Mouse (Mus musculus) C2C12 (cell line): Measurements from ENCODE around the gene Lgr6. TPM values are rescaled to one million over a fixed set of nuclear protein-coding genes. Genes with fewer than 3 reads are reported as not detected.

Experiments used
- H3K27me3 ChIP-seq: one replicate; pipeline ENCODE4 v1.6.1; 2011; ENCODE audit not compliant: control insufficient read depth, insufficient read depth, insufficient read length
- H3K36me3 ChIP-seq: one replicate; pipeline ENCODE4 v1.6.1; 2011; ENCODE audit not compliant: control insufficient read depth, insufficient read depth
- H3K4me3 ChIP-seq: one replicate; pipeline ENCODE4 v1.5.1; 2011; ENCODE audit warnings: mild to moderate bottlenecking, control low read depth; ENCODE audit not compliant: poor library complexity, insufficient read depth, severe bottlenecking
- H3K79me2 ChIP-seq: one replicate; pipeline ENCODE4 v1.6.1; 2011; ENCODE audit not compliant: control insufficient read depth, insufficient read depth
- H3K79me3 ChIP-seq: one replicate; pipeline ENCODE4 v1.6.1; 2011; ENCODE audit warnings: low read depth, control low read depth
- H3ac ChIP-seq: one replicate; pipeline ENCODE3; 2011; ENCODE audit warnings: low read depth; ENCODE audit not compliant: control insufficient read depth, insufficient read length
- CEBPB ChIP-seq: IDR thresholded peaks from one replicate; pipeline ENCODE4 v1.6.1; 2011; ENCODE audit warnings: low read depth, mild to moderate bottlenecking, control low read depth, moderate library complexity
- CTCF ChIP-seq: IDR thresholded peaks from one replicate; pipeline ENCODE4 v1.5.1; 2011; ENCODE audit not compliant: control insufficient read depth, insufficient read depth, insufficient read length
- FOSL1 ChIP-seq: IDR thresholded peaks from one replicate; pipeline ENCODE4 v1.8.0; 2011; ENCODE audit warnings: mild to moderate bottlenecking, low read length; ENCODE audit not compliant: poor library complexity, insufficient read depth, severe bottlenecking
- MAX ChIP-seq: IDR thresholded peaks from one replicate; pipeline ENCODE4 v1.6.1; 2011; ENCODE audit warnings: mild to moderate bottlenecking, control low read depth
- MYOD1 ChIP-seq: IDR thresholded peaks from one replicate; pipeline ENCODE4 v1.6.1; 2011; ENCODE audit warnings: low read depth; ENCODE audit not compliant: control insufficient read depth, insufficient read length
- MYOG ChIP-seq: IDR thresholded peaks from one replicate; pipeline ENCODE4 v1.6.1; 2011; ENCODE audit not compliant: control insufficient read depth, insufficient read length; ENCODE audit errors: extremely low read depth
- USF1 ChIP-seq: IDR thresholded peaks from one replicate; pipeline ENCODE4 v1.6.1; 2011; ENCODE audit warnings: low read depth, mild to moderate bottlenecking, control low read depth, moderate library complexity
- polyA plus RNA-seq: library from polyadenylated mRNA; unstranded; fragments of >200 nt; fragmentation: generic; extraction: Trizol; gene quantifications from one replicate; pipeline ENCODE4 v1.2.1, GENCODE M21; 2012; ENCODE audit warnings: missing spikeins

Lgr6 gene
- polyA plus RNA-seq, 1 experiment, result 32.9 TPM

- Histone ChIP-seq H3K4me3 (no peak overlapping the region), H3ac (no peak overlapping the region), H3K27me3 (no peaks in the 10 kb centered on the region)
Measured at GRCm38 (mm10) chr1:135020970-135021369, 84.1 kb downstream of the Lgr6 start.

DNA sequence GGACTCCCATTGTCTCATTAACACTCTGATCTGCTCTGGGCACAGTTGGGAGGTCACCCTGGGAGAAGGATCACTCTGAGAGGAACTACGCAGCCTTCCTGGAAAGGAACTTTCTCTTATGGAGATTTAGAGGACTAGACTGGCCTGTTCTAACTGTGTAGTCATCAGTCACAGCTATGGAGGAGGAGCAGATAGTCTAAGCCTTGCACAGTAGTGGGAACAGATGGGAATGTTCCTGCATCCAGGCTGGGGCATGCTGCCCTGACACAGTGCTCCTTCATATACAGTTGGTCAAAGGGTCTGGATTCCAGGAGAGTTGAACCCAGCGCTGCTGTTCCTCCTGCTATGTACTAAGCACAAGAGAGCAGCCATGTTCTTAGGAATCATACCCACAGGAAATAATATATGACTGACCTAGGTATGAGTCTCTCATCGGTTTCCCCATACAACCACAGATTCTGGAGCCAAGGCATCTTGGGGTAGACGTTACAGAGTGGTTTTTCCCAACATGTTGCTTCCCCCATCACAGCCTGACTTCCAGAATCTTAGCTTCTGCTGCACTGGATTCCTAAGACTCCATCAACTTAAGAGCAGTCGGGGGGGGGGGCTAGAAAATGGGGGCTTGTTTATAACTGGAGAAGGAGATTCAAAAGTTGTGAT, 84.7 kb downstream of the Lgr6 start:
- Histone ChIP-seq H3K79me2 (no peaks in the 10 kb centered on the region), H3ac (no peak overlapping the region), H3K79me3 (no peaks in the 10 kb centered on the region), H3K36me3 (peaks cover 20% of the 10 kb centered on the region), H3K27me3 (no peaks in the 10 kb centered on the region), H3K4me3 (no peak overlapping the region)
- no peak for TF ChIP-seq FOSL1
- no peak for TF ChIP-seq USF1
- TF ChIP-seq CEBPB, result peak; percentile 7
- no peak for TF ChIP-seq MYOD1
- TF ChIP-seq MAX, result no peak
- TF ChIP-seq MYOG, result no peak
- TF ChIP-seq CTCF, result no peak

More at GRCm38 (mm10) chr1:135020970-135021369, 84.1 kb downstream of the Lgr6 start:
- no peak for TF ChIP-seq USF1
- TF ChIP-seq CTCF, result no peak
- peak; percentile 38 for TF ChIP-seq MAX
- TF ChIP-seq FOSL1, result peak; percentile 35
- no peak for TF ChIP-seq CEBPB
- no peak for TF ChIP-seq MYOG
- TF ChIP-seq MYOD1, result peak; percentile 86
- Histone ChIP-seq H3K79me2 (no peaks in the 10 kb centered on the region), H3K79me3 (no peaks in the 10 kb centered on the region), H3K36me3 (peaks cover 20% of the 10 kb centered on the region)

DNA sequence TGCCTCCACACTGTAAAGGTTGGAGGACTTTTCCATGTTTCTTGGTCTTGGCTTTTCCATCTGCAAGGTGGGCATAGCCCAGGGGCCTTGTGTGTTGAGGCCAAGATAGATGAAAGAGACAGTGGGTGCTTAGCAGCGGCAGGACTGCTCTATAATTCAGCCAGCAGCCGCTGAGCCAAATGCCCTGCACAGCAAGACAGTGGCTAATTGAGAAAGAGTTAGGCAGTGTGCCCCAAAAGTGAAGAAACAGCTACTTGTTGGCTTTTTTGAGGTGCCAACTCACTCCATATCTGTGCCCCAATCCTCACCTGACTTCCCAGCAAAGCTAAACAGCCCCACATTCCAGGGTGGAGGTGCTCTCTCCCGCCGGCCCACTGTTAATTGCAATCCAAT, 85.3 kb downstream of the Lgr6 start:
- no peaks in the 10 kb centered on the region for H3K79me3 ChIP-seq
- TF ChIP-seq MAX (no peak), CEBPB (no peak), USF1 (no peak), CTCF (no peak), FOSL1 (no peak), MYOG (no peak), MYOD1 (no peak)
- no peaks in the 10 kb centered on the region for H3K79me2 ChIP-seq
- H3K36me3 ChIP-seq, result peaks cover 20% of the 10 kb centered on the region
- no peaks in the 10 kb centered on the region for H3K27me3 ChIP-seq
- H3K4me3 ChIP-seq, result no peak overlapping the region
- H3ac ChIP-seq, result no peak overlapping the region

GRCm38 (mm10) chr1:135019087-135019774, 85.8 kb downstream of the Lgr6 start:
- H3K79me2 ChIP-seq, result no peaks in the 10 kb centered on the region
- peak overlapping the region; percentile 2 for H3ac ChIP-seq
- H3K27me3 ChIP-seq, result no peaks in the 10 kb centered on the region
- TF ChIP-seq CTCF (no peak), MYOG (no peak), CEBPB (peak; percentile 70), FOSL1 (no peak), USF1 (no peak), MYOD1 (peak; percentile 47), MAX (peak; percentile 55)
- H3K36me3 ChIP-seq, result peaks cover 18% of the 10 kb centered on the region
- H3K79me3 ChIP-seq, result no peaks in the 10 kb centered on the region
- no peak overlapping the region for H3K4me3 ChIP-seq

DNA sequence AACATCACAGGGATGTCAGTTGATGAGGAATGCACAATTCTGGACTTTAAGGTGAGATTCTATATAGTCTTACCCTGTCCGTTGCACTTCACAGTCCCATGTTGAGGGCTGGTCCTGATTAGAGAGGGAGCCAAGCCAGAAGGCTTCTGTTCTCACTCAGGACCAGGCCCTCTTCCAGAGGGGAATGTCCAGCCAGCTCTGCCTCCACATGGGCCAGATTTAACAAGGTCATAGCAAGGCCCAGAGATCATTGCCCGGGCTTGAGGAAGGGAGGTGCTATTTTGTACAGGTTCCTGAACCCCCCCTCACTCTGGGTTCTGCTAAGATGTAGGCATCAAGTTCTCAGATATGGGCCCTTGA, 87.4 kb downstream of the Lgr6 start:
- H3K4me3 ChIP-seq, result no peak overlapping the region
- H3K27me3 ChIP-seq, result no peaks in the 10 kb centered on the region
- no peaks in the 10 kb centered on the region for H3K79me2 ChIP-seq
- no peaks in the 10 kb centered on the region for H3K79me3 ChIP-seq
- H3ac ChIP-seq, result no peak overlapping the region
- H3K36me3 ChIP-seq, result peaks cover 6% of the 10 kb centered on the region
- TF ChIP-seq MAX (no peak), FOSL1 (no peak), CEBPB (no peak), MYOG (no peak), CTCF (no peak), USF1 (no peak), MYOD1 (no peak)
